Mouse (Mus musculus): ENCODE measurements at regions not wholly inside any gene's neighbourhood (a gene's known extent, or its start where the extent isn't known, plus 50 kb on each side); places are given as distances from the start of the nearest gene placed in this dataset.

GRCm38 (mm10) chr10:39230634-39231410, 67.2 kb upstream of the Ccn6 start:
- no peak for TF ChIP-seq POLR2A (IDR thresholded peaks at IDR 0.05; ENCODE audit: borderline replicate concordance, control insufficient read depth, low read depth, low read length)
- no peak for TF ChIP-seq CTCF (IDR thresholded peaks at IDR 0.05; ENCODE audit: control insufficient read depth, insufficient read depth, low read length)

Data from bone marrow, adult 2 months (tissue).